Mouse (Mus musculus) embryonic fibroblast, embryonic 13.5 days (primary cell): Measurements from ENCODE around the gene Catsper1.

Experiments used
- CTCF ChIP-seq: IDR thresholded peaks from 2 replicates; pipeline ENCODE4 v1.5.1; 2011; ENCODE audit warnings: mild to moderate bottlenecking, control low read depth, low read length, moderate library complexity, borderline replicate concordance; ENCODE audit not compliant: insufficient read depth
- POLR2A ChIP-seq: IDR thresholded peaks from 2 replicates; pipeline ENCODE4 v1.6.1; 2011; ENCODE audit warnings: low read depth, mild to moderate bottlenecking, control low read depth, low read length, moderate library complexity

- TF ChIP-seq POLR2A (no peak), CTCF (no peak)
These were observed 49.2 kb downstream of the Catsper1 start for GRCm38 (mm10) chr19:5384715-5385114.
